Mouse (Mus musculus) bone marrow macrophage, adult 2 months (primary cell): ENCODE measurements around the gene Gna15.

Source experiments
- CTCF ChIP-seq: IDR thresholded peaks from 2 replicates; pipeline ENCODE4 v1.5.1; 2012; ENCODE audit warnings: low read depth, mild to moderate bottlenecking, low read length, moderate library complexity
- POLR2A ChIP-seq: IDR thresholded peaks from 2 replicates; pipeline ENCODE4 v1.6.1; 2012; ENCODE audit warnings: mild to moderate bottlenecking, low read depth, low read length, borderline replicate concordance

- TF ChIP-seq CTCF, result no peak
- TF ChIP-seq POLR2A, result no peak
These were observed 24.9 kb upstream of the Gna15 start for GRCm38 (mm10) chr10:81548944-81549343.
